Mouse (Mus musculus): ENCODE measurements around the gene Stk10.

The Stk10 gene

GRCm38 (mm10) chr11:32550102-32550501 lies 17.0 kb downstream of the Stk10 start:
- no peak for DNase-seq (ENCODE audit: low read depth)

- no peak for DNase-seq (ENCODE audit: low read depth)
These were observed 18.0 kb downstream of the Stk10 start for GRCm38 (mm10) chr11:32551056-32551455.

GRCm38 (mm10) chr11:32551579-32552297 lies 18.6 kb downstream of the Stk10 start:
- no peak for DNase-seq (ENCODE audit: low read depth)

- DNase-seq (ENCODE audit: low read depth), result no peak
These were observed 19.4 kb downstream of the Stk10 start for GRCm38 (mm10) chr11:32552401-32553090.

GRCm38 (mm10) chr11:32553311-32554140 lies 20.4 kb downstream of the Stk10 start:
- DNase-seq (ENCODE audit: low read depth), result no peak

GRCm38 (mm10) chr11:32554141-32555091 lies 21.3 kb downstream of the Stk10 start:
- peak; percentile 80 for DNase-seq (ENCODE audit: low read depth)

GRCm38 (mm10) chr11:32555103-32555689 lies 22.1 kb downstream of the Stk10 start:
- no peak for DNase-seq (ENCODE audit: low read depth)

- DNase-seq (ENCODE audit: low read depth), result no peak
These were observed 23.4 kb downstream of the Stk10 start for GRCm38 (mm10) chr11:32556333-32556990.

- DNase-seq (ENCODE audit: low read depth), result no peak
These were observed 24.9 kb downstream of the Stk10 start for GRCm38 (mm10) chr11:32558026-32558425.

GRCm38 (mm10) chr11:32558677-32559076 lies 25.6 kb downstream of the Stk10 start:
- peak; percentile 85 for DNase-seq (ENCODE audit: low read depth)

GRCm38 (mm10) chr11:32560015-32560770 lies 27.1 kb downstream of the Stk10 start:
- no peak for DNase-seq (ENCODE audit: low read depth)

GRCm38 (mm10) chr11:32561465-32562355 lies 28.6 kb downstream of the Stk10 start:
- DNase-seq (ENCODE audit: low read depth), result peak; percentile 79

- DNase-seq (ENCODE audit: low read depth), result no peak
These were observed 29.6 kb downstream of the Stk10 start for GRCm38 (mm10) chr11:32562706-32563105.

- peak; percentile 66 for DNase-seq (ENCODE audit: low read depth)
These were observed 30.6 kb downstream of the Stk10 start for GRCm38 (mm10) chr11:32563660-32564059.

- DNase-seq (ENCODE audit: low read depth), result no peak
These were observed 31.5 kb downstream of the Stk10 start for GRCm38 (mm10) chr11:32564629-32565028.

GRCm38 (mm10) chr11:32565088-32565487 lies 32.0 kb downstream of the Stk10 start:
- peak; percentile 96 for DNase-seq (ENCODE audit: low read depth)

GRCm38 (mm10) chr11:32566184-32566583 lies 33.1 kb downstream of the Stk10 start:
- DNase-seq (ENCODE audit: low read depth), result no peak

- DNase-seq (ENCODE audit: low read depth), result peak; percentile 66
These were observed 34.1 kb downstream of the Stk10 start for GRCm38 (mm10) chr11:32567000-32567855.

Measured in 416B (cell line).